Mouse (Mus musculus): Measurements from ENCODE around the gene Zxdb.
"Not testable (repeated sequence)": the region's sequence is repeated elsewhere in the genome, so short reads cannot be mapped to it uniquely, and the experiment has no call there.

DNA sequence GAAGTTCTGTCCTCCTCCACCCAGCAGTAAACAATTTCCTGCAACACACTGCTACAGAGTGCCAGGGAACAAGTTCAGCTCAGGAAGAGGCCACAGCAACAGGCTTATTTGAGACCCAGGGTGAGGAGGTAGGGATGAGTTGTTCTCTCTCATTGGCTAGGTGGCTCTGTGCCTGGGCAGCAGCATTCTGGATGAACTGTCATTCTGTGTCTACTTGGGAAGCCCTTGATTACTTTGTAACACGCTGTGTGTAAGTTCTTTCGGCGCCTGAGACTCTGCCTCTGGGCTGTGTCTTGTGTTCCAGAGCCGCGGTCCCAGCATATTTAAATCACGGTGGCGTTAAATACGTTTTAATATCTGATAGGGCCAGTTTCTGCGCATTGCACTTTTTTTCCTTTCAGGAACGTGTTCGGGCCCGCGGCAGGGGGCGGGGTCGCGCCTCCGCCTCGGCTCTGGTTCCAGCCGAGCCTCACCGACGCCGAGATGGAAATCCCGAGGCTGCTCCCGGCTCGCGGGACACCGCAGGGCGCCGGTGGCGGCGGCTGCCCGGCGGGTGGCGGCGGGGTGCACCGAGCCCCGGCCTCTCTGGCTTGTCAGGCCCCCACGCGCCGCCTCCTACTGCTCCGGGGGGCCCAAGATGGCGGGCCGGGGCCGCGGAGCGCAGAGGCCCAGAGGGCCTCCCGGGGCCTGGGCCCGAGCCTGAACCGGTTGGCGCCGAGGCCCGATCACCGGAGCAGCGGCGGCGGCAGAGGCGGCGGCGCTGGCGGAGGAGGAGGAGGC is at the start of gene Zxdb:
- TF ChIP-seq MYOG (IDR thresholded peaks at IDR 0.05; ENCODE audit: control insufficient read depth in 1 of 3, insufficient read depth in 1 of 3, insufficient read length in 2 of 3, low read depth in 2 of 3); POLR2A (IDR thresholded peaks at IDR 0.05; ENCODE audit: insufficient read length, low read depth); TCF12 (IDR thresholded peaks at IDR 0.05; ENCODE audit: insufficient read depth, poor library complexity, severe bottlenecking); REST (IDR thresholded peaks at IDR 0.05; ENCODE audit: insufficient read depth, insufficient read length); CEBPB (IDR thresholded peaks at IDR 0.05; ENCODE audit: insufficient read depth, poor library complexity, severe bottlenecking); MAX (IDR thresholded peaks at IDR 0.05; ENCODE audit: low read depth): not testable (repeated sequence)
